Mouse (Mus musculus): Measurements from ENCODE around the gene Tmem79. TPM values are rescaled to one million over a fixed set of nuclear protein-coding genes. Genes with fewer than 3 reads are reported as not detected.
"Not testable (repeated sequence)": the region's sequence is repeated elsewhere in the genome, so short reads cannot be mapped to it uniquely, and the experiment has no call there.

Gene Tmem79
- 31.3 and 38.1 TPM in 2 replicates for polyA plus RNA-seq (2012; rRNA removed)

DNA sequence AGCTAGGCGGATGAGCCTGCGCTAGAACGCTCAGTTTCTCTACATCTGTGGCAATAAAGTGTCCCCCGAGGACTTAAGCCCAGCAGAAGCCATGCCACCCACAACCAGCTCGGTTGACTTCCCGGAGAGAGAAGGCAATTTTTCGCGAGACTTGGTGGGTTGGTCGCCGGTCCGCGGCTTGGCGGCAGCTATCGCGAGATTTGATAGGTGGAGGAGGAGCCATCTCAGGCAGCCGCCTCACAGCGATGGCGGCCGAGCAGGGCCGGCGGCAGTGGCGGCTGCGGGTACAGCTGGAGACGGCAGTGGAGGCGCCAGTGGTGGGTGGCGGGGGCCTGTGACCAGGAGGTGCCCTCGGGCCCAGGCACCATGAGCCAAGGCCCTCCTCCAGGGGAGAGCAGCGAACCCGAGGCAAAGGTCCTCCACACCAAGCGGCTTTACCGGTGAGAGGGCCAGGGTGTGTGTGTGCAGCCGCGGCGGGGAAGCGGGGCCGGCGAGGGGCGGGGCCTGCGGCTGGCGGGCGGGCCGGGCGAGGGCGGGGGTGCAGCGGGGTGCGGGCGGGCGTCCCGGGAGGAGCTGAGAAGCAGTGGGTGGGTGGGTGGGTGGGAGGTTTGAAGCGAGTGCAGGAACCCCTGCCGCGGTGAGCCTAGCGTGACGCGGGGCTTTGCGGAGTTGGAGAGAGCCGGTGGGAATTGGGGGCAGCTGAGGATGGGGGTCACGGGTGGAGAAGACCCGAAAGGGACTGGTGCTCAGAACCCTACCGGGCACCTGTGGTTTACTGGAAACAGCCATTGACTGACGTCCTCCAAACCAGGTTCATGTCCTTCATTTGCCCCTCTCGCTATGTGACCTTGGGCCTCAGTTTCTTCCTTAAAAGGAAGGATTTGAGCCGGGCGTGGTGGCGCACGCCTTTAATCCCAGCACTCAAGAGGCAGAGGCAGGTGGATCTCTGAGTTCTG lies at the start of gene Tmem79, which contains the start of gene Smg5:
TSS of gene Tmem79 (minus strand) at position 91 of the 956 bp plus-strand sequence.
TSS of gene Smg5 (plus strand) at position 203 of the 956 bp plus-strand sequence.
- peak; percentile 97 for DNase-seq (ENCODE audit: low spot score)

- DNase-seq (ENCODE audit: low spot score): no peak
These were observed 48.4 kb upstream of the Tmem79 start, which contains the start of gene Bglap for GRCm38 (mm10) chr3:88384364-88384763. TSS of gene Bglap (minus strand) at chr3:88384464.

GRCm38 (mm10) chr3:88382383-88382782 lies 46.4 kb upstream of the Tmem79 start:
- not testable (repeated sequence) for DNase-seq (ENCODE audit: low spot score)

GRCm38 (mm10) chr3:88381389-88382315 lies 45.7 kb upstream of the Tmem79 start:
- DNase-seq (ENCODE audit: low spot score): not testable (repeated sequence)

DNA sequence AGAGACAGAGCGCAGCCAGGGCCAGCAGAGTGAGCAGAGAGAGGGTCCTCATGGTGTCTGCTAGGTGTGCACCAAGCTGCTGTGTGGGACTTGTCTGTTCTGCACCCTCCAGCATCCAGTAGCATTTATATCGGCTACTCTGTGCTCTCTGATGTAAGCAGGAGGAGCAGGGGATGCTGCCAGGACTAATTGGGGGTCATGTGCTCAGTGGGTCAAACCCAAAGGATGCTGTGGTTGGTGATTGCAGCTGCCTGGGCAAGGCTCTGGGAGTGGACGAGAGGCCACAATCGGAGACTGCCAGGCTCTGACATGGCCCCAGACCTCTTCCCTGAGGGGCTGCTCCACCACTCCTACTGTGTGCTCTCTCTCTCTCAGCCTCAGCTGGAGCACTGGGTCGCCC lies 42.7 kb upstream of the Tmem79 start, which contains the start of gene Bglap2:
TSS of gene Bglap2 (minus strand) at position 101 of the 400 bp plus-strand sequence.
- DNase-seq (ENCODE audit: low spot score): not testable (repeated sequence)

- DNase-seq (ENCODE audit: low spot score): not testable (repeated sequence)
These were observed 40.7 kb upstream of the Tmem79 start for GRCm38 (mm10) chr3:88376644-88377043.

GRCm38 (mm10) chr3:88375750-88376626 lies 40.0 kb upstream of the Tmem79 start:
- DNase-seq (ENCODE audit: low spot score): not testable (repeated sequence)

DNA sequence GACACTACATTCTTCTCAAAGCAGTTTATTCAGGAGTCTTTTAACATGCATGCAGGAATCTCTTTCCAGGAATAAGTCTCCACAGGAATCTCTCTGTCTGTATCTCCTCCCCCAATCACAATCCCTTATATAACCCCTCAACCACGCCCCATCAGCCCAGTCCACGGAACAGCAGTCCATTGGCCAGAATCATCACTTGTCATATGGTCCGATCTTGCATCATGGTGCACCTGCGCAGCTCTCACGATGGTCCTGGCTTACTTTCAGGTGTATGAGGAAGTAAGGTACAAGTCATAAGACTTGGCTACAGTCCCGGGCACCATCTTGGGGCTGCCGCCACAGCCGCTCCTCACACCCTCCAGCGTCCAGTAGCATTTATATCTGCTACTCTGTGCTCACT lies 36.7 kb upstream of the Tmem79 start, which contains the start of gene Bglap3:
TSS of gene Bglap3 (minus strand) at position 101 of the 400 bp plus-strand sequence.
- not testable (repeated sequence) for DNase-seq (ENCODE audit: low spot score)

DNA sequence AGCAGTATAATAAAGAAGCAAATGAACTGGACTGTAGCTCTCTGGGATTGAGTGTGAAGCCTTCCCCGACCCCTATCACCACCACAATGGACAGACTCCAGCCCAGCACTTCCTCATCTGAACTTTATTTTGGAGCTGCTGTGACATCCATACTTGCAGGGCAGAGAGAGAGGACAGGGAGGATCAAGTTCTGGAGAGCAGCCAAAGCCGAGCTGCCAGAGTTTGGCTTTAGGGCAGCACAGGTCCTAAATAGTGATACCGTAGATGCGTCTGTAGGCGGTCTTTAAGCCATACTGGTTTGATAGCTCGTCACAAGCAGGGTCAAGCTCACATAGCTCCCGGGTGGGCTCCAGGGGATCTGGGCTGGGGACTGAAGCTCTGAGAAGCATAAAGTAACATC lies 32.6 kb upstream of the Tmem79 start:
- not testable (repeated sequence) for DNase-seq (ENCODE audit: low spot score)

GRCm38 (mm10) chr3:88367517-88367916 lies 31.6 kb upstream of the Tmem79 start:
- not testable (repeated sequence) for DNase-seq (ENCODE audit: low spot score)

- DNase-seq (ENCODE audit: low spot score): not testable (repeated sequence)
These were observed 31.0 kb upstream of the Tmem79 start for GRCm38 (mm10) chr3:88366830-88367428.

DNA sequence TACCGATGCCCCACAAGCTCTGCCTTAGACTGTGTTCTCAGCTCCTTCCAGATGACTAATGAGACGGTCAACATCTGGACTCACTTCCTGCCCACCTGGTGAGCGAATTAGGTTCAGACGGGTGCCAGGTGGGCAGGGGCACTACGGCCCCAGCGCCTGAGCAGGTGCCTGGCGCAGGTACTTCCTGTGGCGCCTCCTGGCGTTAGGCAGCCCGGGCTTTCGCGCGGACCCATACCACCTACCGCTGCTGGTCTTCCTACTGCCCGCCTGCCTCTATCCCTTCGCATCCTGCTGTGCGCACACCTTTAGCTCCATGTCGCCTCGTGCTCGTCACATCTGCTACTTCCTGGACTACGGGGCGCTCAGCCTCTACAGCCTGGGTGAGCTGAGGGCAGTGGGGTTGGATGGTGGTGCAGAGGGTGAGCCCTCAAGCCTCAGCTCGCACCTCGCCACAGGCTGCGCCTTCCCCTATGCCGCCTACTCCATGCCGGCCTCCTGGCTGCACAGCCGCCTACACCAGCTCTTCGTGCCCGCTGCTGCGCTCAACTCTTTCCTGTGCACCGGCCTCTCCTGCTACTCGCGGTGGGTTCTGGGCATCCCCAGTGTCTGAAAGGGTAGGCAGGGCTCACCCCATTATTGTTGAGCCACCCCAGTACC lies 29.9 kb upstream of the Tmem79 start:
- no peak for DNase-seq (ENCODE audit: low spot score)

- DNase-seq (ENCODE audit: low spot score): peak; percentile 47
These were observed 28.4 kb upstream of the Tmem79 start, which contains the start of gene Paqr6 for GRCm38 (mm10) chr3:88364337-88364736. TSS of gene Paqr6 (plus strand) at chr3:88364584.

GRCm38 (mm10) chr3:88363700-88364099 lies 27.8 kb upstream of the Tmem79 start:
- DNase-seq (ENCODE audit: low spot score): no peak

DNA sequence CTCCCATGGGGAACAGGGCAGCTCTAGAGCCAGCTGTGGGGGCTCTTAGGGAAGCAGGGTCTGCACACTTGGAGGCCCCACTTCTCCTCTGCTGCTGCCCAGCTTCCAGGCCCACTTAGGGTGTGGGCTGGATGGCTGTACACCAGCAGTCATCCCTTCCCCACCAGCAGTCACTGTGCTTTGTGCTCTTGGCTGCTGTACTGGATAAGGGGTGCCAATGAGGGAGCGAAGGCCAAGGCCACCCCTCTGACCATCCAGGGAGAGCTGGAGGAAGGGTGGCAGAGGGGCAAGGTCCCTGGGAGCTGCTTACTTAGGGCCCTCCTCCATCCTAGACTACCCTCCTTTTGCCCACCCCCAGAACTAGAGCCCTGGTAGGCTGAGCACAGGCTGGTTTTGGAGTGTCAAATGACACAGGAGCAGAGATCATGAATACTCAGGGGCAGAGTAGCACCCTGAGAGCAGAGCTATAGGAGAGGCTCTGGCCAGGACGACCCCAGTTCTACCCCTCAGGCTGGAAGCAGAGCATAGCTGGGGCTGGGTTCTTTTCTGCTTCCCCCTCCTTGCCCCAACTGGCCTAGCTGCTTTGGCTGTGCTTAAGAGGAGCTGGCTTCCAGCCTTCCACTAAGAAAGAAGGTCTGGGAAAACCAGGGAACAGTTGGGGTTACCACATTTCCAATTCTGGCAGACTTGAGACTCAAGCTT lies 25.8 kb upstream of the Tmem79 start:
- no peak for DNase-seq (ENCODE audit: low spot score)

DNA sequence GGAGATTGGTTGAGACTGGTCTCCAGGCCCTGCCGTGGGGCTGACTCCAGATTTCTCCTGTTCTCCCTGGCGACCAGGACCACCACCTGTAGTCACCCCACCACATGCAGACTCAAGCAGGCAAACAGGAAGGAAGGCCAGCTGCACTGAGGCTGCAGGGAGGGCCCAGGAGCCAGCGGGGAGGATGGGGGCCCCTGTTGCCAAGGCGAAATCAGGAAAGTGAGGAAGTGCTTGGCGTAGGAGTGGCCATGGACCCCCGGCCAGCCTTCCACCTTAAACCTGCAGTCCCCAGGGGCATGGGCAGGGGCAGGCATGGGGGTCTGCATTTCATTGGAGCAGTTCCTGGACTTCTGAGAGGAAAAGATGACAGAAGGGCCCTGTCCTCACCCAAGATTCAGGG lies 25.1 kb upstream of the Tmem79 start:
- no peak for DNase-seq (ENCODE audit: low spot score)

GRCm38 (mm10) chr3:88359989-88360388 lies 24.0 kb upstream of the Tmem79 start:
- no peak for DNase-seq (ENCODE audit: low spot score)

- no peak for DNase-seq (ENCODE audit: low spot score)
These were observed 23.6 kb upstream of the Tmem79 start for GRCm38 (mm10) chr3:88359584-88359983.

Data from urinary bladder, adult 2 months (tissue).